Mouse (Mus musculus) hindbrain, embryonic 16.5 days (tissue): ENCODE measurements at regions not wholly inside any gene's neighbourhood (a gene's known extent, or its start where the extent isn't known, plus 50 kb on each side); places are given as distances from the start of the nearest gene placed in this dataset.

Source experiments
- ATAC-seq: fragments of 200-750 bp; cut with Nextera tagmentation; 2 replicates; pipeline ENCODE4 v1.8.0; 2017; ENCODE audit warnings: moderate TSS enrichment, moderate library complexity
- H3K27ac ChIP-seq: fragments of 300-500 bp; sonication (generic); 2 replicates; pipeline ENCODE4 v1.5.1; 2014; ENCODE audit warnings: low read depth, mild to moderate bottlenecking, control low read depth, low read length, moderate library complexity
- H3K27me3 ChIP-seq: fragments of 300-500 bp; sonication (generic); replicated peaks from 2 replicates; pipeline ENCODE4 v1.6.1; 2014; ENCODE audit warnings: low read length; ENCODE audit not compliant: control insufficient read depth, insufficient read depth
- H3K36me3 ChIP-seq: fragments of 300-500 bp; sonication (generic); 2 replicates; pipeline ENCODE4 v1.6.1; 2014; ENCODE audit warnings: mild to moderate bottlenecking, low read length, moderate library complexity, mixed read lengths; ENCODE audit not compliant: control insufficient read depth, insufficient read depth
- H3K4me1 ChIP-seq: fragments of 300-500 bp; sonication (generic); 2 replicates; pipeline ENCODE4 v1.6.1; 2014; ENCODE audit warnings: low read depth, low read length; ENCODE audit not compliant: control insufficient read depth, insufficient read depth
- H3K4me2 ChIP-seq: fragments of 300-500 bp; sonication (generic); 2 replicates; pipeline ENCODE4 v1.6.1; 2014; ENCODE audit warnings: mild to moderate bottlenecking, low read length, control low read depth, moderate library complexity
- H3K4me3 ChIP-seq: fragments of 300-500 bp; sonication (generic); 2 replicates; pipeline ENCODE4 v1.5.1; 2014; ENCODE audit warnings: mild to moderate bottlenecking, low read length, control low read depth, moderate library complexity
- H3K9ac ChIP-seq: fragments of 300-500 bp; sonication (generic); 2 replicates; pipeline ENCODE4 v1.6.1; 2014; ENCODE audit warnings: low read depth, mild to moderate bottlenecking, control low read depth, low read length, moderate library complexity
- H3K9me3 ChIP-seq: fragments of 300-500 bp; sonication (generic); 2 replicates; pipeline ENCODE4 v1.6.1; 2014; ENCODE audit warnings: mild to moderate bottlenecking, low read length, moderate library complexity; ENCODE audit not compliant: control insufficient read depth
- WGBS: fragments of 180-500 bp; shearing (Covaris S2); extraction: QIAGEN DNeasy Blood & Tissue Kit; methylation state at CpG from one replicate; pipeline ENCODE4 v1.1.7; 2014; 5-methylcytosine and 5-hydroxymethylcytosine counted together

DNA sequence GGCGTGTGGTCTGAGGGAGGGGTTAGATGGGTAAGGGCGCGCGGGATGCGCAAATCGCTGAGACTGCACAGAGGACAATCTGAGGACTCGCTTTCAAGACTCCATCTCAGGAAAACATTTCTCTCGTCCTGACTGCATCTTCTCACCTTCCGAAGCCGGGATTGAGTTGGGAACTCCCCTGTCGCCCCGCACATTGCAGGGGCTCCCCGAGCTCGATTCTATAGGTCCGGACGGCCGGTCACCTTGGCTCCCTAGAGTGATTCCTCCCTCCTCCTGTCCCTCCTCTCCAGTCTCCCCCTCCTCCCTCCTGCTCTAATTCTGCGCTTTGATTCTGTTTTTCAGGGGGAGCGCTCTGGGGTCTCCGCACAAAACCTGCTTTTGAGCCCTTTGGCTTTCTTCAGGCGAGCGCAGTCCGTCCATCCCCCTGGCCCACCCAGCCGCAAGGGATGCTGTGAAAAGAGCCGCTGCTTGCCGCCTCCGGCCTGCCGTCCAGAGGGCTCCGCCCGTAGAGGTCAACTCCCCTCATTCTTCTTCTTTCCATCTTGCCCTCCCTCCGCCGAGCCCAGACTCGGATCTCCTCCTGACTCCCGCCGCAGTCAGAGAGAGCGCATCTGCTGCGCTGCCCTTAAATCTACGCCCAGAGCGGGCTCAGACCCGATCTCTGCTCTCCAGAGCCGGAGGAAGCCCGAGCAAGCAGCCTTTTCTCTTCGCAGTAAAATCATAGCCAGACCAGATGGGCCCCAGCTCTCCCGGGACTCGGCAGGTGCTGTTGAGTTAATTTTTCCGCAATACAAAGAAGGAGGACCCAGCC, 153.8 kb upstream of the Cypt12 start:
- Histone ChIP-seq H3K4me3 (peak overlapping the region; percentile 65), H3K4me1 (no peaks in the 10 kb centered on the region), H3K9me3 (no peaks in the 10 kb centered on the region), H3K27me3 (no peaks in the 10 kb centered on the region), H3K9ac (peak overlapping the region; percentile 84), H3K36me3 (no peaks in the 10 kb centered on the region), H3K27ac (peak overlapping the region; percentile 97), H3K4me2 (peak overlapping the region; percentile 84)
- peak; percentile 71 for ATAC-seq
- WGBS = 2% methylated on average over 46 of the region's 46 CpGs

- Histone ChIP-seq H3K9ac (peak overlapping the region; percentile 84), H3K36me3 (no peaks in the 10 kb centered on the region), H3K4me1 (no peaks in the 10 kb centered on the region), H3K27ac (peak overlapping the region; percentile 97), H3K4me3 (peak overlapping the region; percentile 65), H3K9me3 (no peaks in the 10 kb centered on the region), H3K27me3 (no peaks in the 10 kb centered on the region), H3K4me2 (peak overlapping the region; percentile 84)
- 15% methylated on average over 24 of the region's 24 CpGs for WGBS
- ATAC-seq = no peak
Measured at GRCm38 (mm10) chr3:17795271-17796260, 152.6 kb upstream of the Cypt12 start.

GRCm38 (mm10) chr3:17796766-17797165, 151.4 kb upstream of the Cypt12 start:
- H3K4me3 ChIP-seq = peak overlapping the region; percentile 65
- H3K9ac ChIP-seq = peak overlapping the region; percentile 84
- H3K27me3 ChIP-seq = no peaks in the 10 kb centered on the region
- H3K9me3 ChIP-seq = no peaks in the 10 kb centered on the region
- H3K4me1 ChIP-seq = peaks cover 3% of the 10 kb centered on the region; the same call in 1 of the 2 replicates
- H3K36me3 ChIP-seq = no peaks in the 10 kb centered on the region
- no peak for ATAC-seq
- 12% methylated on average over 3 of the region's 3 CpGs for whole genome bisulfite sequencing
- H3K4me2 ChIP-seq = peak overlapping the region; percentile 84
- peak overlapping the region; percentile 97 for H3K27ac ChIP-seq

DNA sequence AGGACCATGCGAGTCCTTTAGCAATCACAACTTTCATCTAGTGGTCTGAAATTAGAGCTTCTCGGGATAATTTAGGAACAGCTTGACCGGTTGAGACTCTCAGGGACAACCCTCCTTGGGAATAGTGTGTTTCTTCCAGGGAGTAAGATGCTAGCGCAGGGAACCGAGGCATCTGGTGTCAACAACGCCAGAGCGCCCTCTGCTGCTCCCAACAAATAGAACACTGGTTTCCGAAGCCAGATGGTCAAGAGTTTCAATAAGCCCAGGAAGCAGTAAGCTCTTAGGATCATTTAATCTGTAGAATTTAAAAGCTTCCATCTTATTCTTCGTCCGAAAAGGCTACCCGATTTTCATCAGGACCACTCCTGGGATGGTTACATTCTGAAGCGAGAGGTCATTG, 149.8 kb upstream of the Cypt12 start:
- Histone ChIP-seq H3K9ac (peak overlapping the region; percentile 43; the same call in 1 of the 2 replicates), H3K27ac (peak overlapping the region; percentile 70), H3K4me2 (peak overlapping the region; percentile 62), H3K4me1 (peaks cover 5% of the 10 kb centered on the region), H3K9me3 (no peaks in the 10 kb centered on the region), H3K27me3 (no peaks in the 10 kb centered on the region), H3K36me3 (no peaks in the 10 kb centered on the region), H3K4me3 (peak overlapping the region; percentile 26)
- 9% methylated on average over 12 of the region's 12 CpGs for WGBS
- ATAC-seq = no peak

DNA sequence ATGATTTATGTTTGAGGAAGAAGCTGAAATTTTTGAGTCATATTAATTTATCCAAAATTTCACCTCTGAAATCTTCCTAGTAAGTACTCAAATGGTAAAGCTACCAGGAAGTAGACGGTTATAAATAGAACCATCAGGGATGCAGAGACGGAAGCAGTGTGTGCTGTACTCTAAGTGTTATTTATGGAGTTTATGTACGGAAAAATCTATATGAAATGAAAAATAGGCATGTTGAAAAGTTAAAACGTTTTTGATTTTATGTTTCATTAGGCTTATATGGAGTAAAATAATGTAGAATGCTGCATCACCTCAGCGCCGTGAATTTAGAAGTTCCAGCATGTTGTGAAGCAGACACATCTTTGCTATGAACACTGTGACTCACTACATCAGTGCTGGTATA, 149.1 kb upstream of the Cypt12 start:
- H3K4me3 ChIP-seq = peak overlapping the region; percentile 11; the same call in 1 of the 2 replicates
- H3K9me3 ChIP-seq = no peaks in the 10 kb centered on the region
- H3K27ac ChIP-seq = no peak overlapping the region
- H3K27me3 ChIP-seq = no peaks in the 10 kb centered on the region
- WGBS = 37% methylated on average over 6 of the region's 6 CpGs
- peak overlapping the region; percentile 44 for H3K4me2 ChIP-seq
- no peak overlapping the region for H3K9ac ChIP-seq
- H3K36me3 ChIP-seq = no peaks in the 10 kb centered on the region
- H3K4me1 ChIP-seq = peaks cover 5% of the 10 kb centered on the region
- no peak for ATAC-seq

- Histone ChIP-seq H3K9ac (no peak overlapping the region), H3K4me1 (peaks cover 5% of the 10 kb centered on the region), H3K9me3 (no peaks in the 10 kb centered on the region), H3K27ac (peak overlapping the region; percentile 70), H3K4me2 (peak overlapping the region; percentile 41), H3K4me3 (no peak overlapping the region), H3K36me3 (no peaks in the 10 kb centered on the region), H3K27me3 (no peaks in the 10 kb centered on the region)
- 54% methylated on average over 2 of the region's 2 CpGs for WGBS
- no peak for ATAC-seq
Measured at GRCm38 (mm10) chr3:17800810-17801209, 147.4 kb upstream of the Cypt12 start.

GRCm38 (mm10) chr3:17801479-17801878, 146.7 kb upstream of the Cypt12 start:
- peak; percentile 18; the same call in 1 of the 2 replicates for ATAC-seq
- 50% methylated on average over 5 of the region's 5 CpGs for WGBS
- Histone ChIP-seq H3K36me3 (no peaks in the 10 kb centered on the region), H3K27me3 (no peaks in the 10 kb centered on the region), H3K4me2 (peak overlapping the region; percentile 32), H3K9ac (no peak overlapping the region), H3K9me3 (no peaks in the 10 kb centered on the region), H3K4me1 (peaks cover 5% of the 10 kb centered on the region), H3K4me3 (no peak overlapping the region), H3K27ac (peak overlapping the region; percentile 73)

- no peaks in the 10 kb centered on the region for H3K27me3 ChIP-seq
- H3K4me3 ChIP-seq = no peak overlapping the region
- H3K9ac ChIP-seq = no peak overlapping the region
- H3K4me2 ChIP-seq = no peak overlapping the region
- H3K27ac ChIP-seq = no peak overlapping the region
- peaks cover 5% of the 10 kb centered on the region for H3K4me1 ChIP-seq
- H3K36me3 ChIP-seq = no peaks in the 10 kb centered on the region
- no peak for ATAC-seq
- WGBS = 56% methylated on average over 1 of the region's 1 CpGs
- no peaks in the 10 kb centered on the region for H3K9me3 ChIP-seq
Measured at GRCm38 (mm10) chr3:17805185-17805584, 143.0 kb upstream of the Cypt12 start.

- H3K9ac ChIP-seq = no peak overlapping the region
- H3K36me3 ChIP-seq = no peaks in the 10 kb centered on the region
- H3K4me2 ChIP-seq = no peak overlapping the region
- no peaks in the 10 kb centered on the region for H3K9me3 ChIP-seq
- no peak overlapping the region for H3K4me3 ChIP-seq
- no peaks in the 10 kb centered on the region for H3K27me3 ChIP-seq
- no peak for ATAC-seq
- WGBS = 49% methylated on average over 6 of the region's 6 CpGs
- H3K4me1 ChIP-seq = no peaks in the 10 kb centered on the region
- H3K27ac ChIP-seq = no peak overlapping the region
Measured at GRCm38 (mm10) chr3:17811290-17811689, 136.9 kb upstream of the Cypt12 start.
